Mouse (Mus musculus) layer of hippocampus, adult 9-10 months (tissue): ENCODE measurements around the gene Clpsl2.

ENCODE experiments used
- DNase-seq: peaks from one replicate; pipeline ENCODE4 v3.0.0; 2022; ENCODE audit warnings: low spot score

Clpsl2 gene

DNA sequence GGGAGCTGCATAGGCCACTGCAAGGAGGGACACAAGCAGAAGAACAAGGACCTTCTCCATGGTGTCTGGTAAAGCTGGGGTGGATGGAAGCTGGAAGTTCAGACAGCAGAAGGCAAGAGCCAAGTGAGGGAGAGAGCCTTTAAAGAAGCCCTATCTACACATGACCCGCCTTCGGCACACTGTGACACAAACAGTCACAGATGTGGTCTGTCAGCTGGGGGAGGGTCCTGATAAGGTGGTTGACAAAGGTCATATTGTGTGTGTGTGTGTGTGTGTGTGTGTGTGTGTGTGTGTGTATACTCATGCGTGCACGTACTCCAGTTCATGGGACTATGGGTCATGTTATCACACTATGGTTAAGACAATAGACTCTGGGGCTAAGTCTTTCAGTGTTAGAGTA lies 11.4 kb downstream of the Clpsl2 start, which contains the start of gene Clps:
Gene Clps, minus strand, starts transcription at position 169 of the 400 bp plus-strand sequence.
- no peak for DNase-seq

DNA sequence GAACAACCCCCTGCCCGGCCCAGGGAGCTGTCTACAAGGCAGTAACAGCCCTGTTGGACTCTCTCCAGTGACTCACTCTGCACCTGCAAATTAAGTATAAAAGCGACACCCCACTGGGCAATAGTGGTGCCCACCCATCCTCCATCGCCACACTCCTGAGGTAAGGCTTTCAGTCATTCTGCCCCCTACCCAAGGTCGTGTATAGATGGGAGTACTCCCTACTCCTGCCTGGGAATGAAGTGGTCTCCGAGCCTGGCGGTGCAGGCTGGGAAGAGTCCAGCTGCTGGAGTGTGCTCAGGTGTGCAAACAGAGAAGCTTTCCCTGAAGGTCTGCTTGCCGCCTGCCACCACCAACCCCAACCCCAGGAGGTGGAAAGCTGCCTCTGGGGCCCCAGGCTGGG lies 12.4 kb downstream of the Clpsl2 start:
- DNase-seq = no peak

DNA sequence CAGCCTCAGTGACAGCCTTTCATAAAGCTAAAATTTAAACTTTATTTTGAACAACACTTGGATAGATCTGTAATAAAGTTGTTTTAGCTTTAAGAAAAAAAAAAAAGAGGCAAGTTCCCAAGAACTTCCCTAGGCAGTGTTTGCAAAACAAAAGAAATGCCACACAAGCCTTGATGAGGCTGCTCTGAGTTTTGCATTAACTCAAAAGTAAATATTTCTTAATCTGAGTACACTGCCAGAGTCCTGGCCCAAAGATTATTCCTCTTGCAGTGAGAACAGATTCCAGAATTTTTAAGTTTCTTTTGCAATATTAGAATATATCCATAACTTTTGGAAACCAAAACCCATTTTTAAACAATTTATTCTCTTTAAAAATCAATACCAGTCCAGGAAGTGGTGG lies 16.0 kb downstream of the Clpsl2 start:
- DNase-seq = no peak

DNA sequence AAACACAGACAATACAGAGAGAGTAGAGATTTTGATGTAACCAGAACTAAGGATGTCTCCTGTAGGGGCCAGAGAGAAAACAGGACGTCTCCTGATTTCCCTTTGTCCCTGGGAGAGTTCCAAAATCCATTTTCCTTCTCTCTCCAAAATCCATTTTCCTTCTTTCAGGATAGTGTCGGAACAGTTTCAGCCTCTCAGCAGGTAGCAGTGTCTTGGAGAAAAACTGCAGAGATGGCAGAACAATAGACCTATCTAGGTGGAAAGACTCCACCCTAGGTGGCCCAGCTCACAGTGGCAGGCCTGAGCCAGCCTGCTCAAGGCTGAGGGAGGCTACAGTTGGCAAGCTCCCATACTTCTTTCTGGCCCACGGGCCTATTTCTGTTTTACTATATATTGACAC lies 18.3 kb downstream of the Clpsl2 start:
- DNase-seq = no peak

DNA sequence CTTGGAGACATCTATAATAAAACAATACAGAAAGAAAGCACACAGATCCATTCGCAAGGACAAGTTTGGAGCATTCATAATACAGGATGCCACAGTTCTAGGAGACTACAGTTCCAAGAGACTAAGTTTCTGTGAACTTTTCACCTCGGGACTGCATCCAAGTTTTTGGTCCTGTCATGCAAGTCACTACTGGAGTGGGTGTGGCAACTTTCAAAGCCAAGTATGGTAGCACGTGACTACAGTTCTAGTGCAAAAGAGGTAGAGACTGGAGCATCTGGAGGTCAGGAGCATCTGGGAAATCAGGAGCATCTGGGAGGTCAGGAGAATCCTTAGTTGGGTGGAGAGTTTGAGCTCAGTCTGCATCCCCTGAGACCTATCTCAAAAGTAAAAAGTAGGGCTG lies 22.7 kb downstream of the Clpsl2 start:
- DNase-seq = no peak

DNA sequence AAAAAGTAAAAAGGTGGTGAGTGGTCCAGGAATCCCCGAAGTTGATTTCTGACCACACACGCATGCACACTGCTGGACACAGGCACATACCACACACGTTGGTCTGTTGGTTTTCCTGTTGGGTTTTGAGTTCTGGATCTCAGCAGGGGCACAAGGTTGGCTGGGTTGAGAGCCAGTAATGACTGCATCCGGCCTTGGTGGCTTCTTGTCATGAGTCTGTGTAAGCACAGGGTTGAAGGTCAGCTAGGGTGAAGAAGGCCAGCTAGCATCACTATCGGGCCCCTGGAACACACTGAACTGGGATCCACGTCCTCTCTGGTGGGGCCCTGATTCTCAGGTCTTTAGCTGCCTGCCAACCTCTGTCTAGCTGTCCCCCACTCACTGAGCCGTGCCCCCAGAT lies 23.3 kb downstream of the Clpsl2 start:
- no peak for DNase-seq

DNA sequence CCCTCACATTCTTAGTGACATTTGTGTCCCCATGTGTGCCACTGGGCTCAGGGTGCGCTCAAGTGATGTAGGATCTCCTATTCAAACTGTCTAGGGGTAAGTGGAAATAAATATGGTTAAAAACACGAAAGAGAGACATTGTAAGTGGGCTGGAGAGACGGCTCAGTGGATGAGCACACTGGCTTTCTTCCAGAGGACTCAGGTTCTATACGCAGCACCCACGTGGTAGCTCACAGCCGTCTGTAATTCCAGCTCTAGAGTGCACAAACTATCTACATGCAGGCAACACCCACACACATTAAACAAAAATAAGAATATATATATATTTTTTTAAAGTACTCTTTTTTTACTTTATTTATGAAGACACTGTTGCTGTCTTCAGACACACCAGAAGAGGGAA lies 23.7 kb downstream of the Clpsl2 start:
- DNase-seq = no peak

DNA sequence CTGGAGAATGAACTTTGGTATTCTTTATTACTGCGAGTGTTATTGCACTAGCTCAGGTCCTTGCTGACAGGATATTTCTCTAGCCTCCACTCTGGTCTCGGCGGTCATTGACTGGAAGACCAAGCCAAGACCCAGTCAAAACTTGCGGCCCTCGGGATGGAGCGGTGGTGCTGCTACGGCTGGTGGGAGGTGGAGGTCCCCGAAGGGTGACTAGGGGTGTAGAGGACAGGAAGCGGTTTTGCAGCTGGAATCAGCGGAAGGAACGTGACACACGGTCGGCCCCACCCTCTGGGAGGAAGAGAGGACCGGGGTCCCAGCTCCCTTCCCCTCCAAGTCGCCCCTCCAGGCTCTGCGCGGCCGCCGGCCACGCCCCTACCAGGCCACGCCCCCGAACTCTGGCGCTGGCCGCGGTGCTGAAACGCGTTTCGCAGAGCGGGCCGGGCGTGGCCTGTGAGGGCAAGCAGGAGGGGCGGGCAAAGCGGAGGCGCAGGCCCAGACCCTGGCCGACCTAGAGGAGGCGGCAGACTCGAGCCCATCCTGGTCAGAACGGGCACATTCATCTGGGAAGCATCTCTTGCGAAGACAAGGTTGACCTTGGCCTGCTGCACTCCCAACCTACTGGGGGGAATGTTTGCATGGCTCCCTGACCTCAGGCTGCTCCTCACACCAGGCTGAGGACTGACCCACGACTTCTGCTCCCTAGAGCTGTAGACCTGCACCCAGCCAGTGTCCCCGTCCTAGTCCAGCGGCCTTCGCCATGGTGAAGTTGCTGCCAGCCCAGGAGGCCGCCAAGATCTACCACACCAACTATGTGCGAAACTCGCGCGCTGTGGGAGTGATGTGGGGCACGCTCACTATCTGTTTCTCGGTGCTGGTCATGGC lies 26.3 kb downstream of the Clpsl2 start, which contains the start of gene Lhfpl5:
Gene Lhfpl5, plus strand, starts transcription at position 398 of the 882 bp plus-strand sequence.
- no peak for DNase-seq

DNA sequence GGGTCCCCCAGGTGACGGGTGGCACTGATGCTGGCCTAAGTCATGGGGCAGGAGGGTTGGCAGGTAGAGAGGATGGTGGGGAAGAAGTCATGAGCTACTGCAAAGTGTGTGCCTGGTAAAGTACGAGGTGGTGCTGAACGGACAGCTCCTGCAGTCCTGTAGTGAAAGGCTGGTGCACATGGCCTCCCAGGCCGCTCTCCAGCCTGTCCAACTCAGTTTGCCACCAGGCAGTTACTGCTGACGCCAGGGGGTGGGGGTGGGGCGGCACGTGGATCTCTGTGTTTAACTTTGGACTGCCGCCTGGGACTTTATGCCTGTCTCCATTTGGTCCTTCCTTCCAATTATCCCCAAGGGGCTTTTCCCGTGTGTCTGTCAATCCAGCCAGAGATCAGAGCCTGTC lies 31.2 kb downstream of the Clpsl2 start:
- no peak for DNase-seq

DNA sequence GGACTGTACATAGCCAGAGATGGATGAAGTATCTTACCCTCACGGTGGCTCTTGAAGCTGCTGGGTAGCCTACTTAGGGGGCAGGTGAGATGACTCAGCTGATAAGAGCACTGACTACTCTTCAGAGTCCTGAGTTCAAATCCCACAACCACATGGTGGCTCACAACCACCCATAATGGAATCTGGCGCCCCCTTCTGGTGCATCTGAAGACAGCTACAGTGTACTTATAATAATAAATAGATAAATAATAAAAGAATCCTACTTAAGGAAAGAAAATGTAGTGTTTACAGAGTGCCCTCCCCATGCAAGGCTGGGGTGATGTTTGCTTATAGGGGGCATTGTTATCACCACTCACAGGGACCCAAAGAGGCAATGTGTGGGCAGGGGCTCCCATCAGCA lies 31.8 kb downstream of the Clpsl2 start:
- DNase-seq = no peak

DNA sequence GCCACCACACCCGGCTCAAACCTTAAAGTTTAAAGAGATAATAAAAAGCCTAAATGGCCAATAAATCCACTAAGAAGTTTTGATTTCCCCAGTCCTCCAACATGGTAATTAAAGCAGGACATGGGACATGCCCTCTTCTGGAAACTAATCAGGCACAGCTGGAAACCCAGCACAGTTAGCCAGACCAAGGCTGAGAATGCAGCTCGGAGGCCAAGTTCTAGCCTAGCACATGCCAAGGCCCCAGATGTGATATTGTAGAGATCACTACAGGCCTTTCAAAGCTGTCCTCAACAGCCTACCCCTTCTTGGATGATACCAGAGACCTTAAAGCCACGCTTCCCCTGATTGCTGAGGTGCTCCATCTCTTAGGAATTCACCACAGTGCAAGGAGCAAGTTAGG lies 37.3 kb downstream of the Clpsl2 start:
- no peak for DNase-seq

DNA sequence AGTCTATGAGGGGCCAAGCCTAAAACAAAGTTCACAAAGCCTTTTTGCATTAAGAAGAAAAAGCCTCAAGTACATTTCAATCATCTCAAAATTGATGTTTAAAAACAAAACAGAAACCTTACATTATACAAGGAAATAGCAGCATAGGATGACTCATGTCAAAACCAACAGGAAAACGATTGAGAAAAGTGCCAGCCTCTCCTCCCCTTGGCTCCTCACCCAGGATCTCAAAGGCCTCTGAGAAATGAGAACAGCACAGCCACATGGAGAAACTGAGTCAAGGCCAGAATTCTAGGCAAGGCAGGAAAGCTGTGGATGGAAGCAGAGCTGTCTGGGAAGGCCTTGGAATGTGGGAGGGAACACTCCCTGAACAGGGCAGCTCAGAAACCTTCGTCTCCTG lies 39.4 kb downstream of the Clpsl2 start:
- DNase-seq = no peak

DNA sequence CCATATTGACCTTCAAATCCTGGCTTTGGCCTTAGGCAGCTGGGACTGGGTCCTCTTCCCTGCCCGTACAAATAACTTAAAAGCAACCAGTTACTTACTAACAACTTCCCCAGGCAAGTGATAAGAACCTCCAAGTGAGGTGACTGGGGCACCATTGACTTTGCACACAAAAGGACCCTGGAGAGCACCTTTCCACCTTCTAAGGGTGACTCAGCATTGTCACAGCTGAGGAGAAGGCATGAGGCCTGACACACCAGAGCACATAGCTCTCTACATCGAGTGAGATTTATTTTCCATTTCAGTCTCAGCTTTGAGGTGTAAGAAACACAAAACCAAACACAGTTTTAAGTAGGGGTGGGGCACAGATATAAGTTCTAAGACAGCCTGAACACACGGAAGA lies 41.4 kb downstream of the Clpsl2 start:
- DNase-seq = no peak

DNA sequence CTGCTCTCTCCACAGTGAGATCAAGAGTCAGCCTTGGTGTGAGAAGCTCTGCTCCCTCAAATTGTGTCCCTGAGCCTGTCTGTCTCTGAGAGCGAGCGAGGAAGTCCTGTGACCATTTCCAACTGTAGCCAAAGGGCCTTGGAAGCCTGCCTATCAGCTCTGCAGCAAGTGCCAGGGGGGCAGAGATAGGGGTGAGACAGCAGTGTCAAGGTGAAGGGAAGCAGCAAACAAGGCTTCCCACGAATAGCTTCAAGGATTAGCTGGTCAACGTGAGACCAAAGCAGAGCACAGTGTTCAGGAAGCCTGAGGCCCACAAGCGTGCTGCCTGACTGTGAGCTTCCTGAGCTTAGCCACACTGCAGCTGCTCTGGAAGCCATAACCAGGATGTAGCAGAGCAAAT lies 42.3 kb downstream of the Clpsl2 start:
- DNase-seq = no peak

DNA sequence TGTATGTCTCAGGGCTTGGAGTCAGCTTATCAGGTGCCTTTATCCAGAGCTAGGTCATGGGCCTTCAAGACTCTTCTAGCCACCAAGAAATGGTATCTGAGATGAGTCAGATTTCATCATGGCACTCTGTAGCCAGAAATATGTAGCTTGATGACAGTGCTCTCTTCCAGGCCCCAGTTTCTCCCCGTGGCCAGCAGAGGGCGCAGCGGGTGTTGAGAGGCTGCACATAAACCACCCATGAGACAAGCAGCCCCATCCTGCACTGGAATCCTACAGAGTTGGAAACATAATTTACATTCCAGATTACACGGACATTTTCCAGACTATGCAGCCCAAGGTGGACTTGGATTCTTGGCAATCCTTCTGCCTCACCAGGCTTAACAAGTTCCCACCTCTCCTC lies 43.8 kb downstream of the Clpsl2 start:
- peak; percentile 38 for DNase-seq

DNA sequence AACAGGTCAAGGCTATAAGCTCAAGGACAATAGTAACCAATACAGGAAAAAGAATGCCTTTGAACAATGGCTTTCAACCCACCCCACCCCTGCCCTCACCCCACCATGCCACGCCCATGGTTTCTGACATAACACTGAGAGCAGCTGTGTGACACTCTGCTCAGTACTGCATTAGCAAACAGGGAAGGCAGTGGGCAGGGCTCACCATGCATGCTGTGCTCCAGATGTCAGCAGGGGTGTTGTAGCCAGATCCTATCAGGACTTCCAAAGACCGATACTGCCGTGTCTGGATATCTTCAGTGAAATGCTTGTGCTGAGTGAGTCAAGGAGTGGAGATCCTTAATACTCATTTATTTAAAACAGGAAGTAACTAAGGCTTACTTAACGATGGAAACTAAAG lies 44.8 kb downstream of the Clpsl2 start:
- DNase-seq = no peak

DNA sequence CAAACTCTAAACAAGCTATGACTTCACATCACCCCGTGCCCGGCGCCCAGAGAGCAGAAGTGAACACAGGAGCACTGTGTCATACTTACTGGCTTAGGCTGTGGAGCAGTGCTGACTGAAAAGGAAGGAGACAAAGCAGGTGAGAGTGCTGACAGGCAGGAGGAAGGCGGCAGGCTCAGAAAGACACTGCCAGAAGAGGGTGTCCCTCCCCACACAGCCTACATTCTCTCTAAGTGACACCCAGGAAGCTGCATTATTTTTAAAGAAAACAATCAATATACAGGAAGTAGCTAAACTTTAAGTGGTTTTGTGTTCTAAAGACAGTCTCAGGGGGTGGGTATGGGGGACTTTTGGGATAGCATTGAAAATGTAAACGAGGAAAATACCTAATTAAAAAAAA lies 51.6 kb downstream of the Clpsl2 start:
- no peak for DNase-seq

DNA sequence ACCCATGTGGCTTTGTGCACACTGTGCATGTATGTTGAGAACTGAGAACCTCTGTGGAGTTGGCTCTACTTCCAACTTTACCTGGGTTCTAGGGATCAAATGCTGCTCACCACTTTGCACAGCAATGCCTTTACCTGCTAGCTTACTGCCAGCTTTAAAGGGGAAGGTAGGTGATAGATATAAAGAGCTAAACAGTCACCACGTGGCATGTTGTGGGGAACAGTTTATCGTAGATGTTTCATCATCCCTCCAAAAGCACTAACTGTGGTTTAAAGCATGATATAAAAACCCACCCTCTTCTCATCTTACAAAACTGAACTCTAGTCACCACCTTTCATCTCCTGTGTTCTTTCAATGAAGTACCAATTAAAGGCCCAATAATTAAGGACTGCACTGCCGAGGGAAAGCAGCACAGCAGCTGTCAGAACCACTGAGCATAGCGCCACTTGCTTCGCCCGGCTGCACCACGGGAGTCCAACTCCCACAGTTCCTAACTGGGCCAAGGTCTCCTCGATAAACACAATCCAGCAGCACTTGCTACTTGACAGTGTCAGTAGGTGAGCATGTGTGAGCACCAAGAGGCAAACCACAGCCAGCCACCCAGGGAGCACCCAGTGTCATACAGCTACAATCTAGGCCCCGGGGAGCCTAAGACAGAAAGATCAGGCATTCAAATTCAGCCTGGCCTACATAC lies 52.5 kb downstream of the Clpsl2 start:
- DNase-seq = no peak
